Mouse (Mus musculus) ovary, adult 2 months (tissue): ENCODE measurements around the gene Sult1c2. TPM values are rescaled to one million over a fixed set of nuclear protein-coding genes. Genes with fewer than 3 reads are reported as not detected.

Experiments used
- polyA plus RNA-seq: library from polyadenylated mRNA; depleted of rRNA; stranded (reverse); fragments of >200 nt; gene quantifications from 2 replicates; pipeline ENCODE4 v1.2.3, GENCODE M21; 2012; rRNA removed

The Sult1c2 gene
- 0.08 and 0.28 TPM in 2 replicates for polyA plus RNA-seq

GRCm38 (mm10) chr17:53846206-53846605 is at the start of gene Sult1c2:
Gene Sult1c2, minus strand, starts transcription at chr17:53846339.

Other genes starting within 250 kb of the Sult1c2 start
- gene Sgo1, start 157.0 kb downstream of the Sult1c2 start, polyA plus RNA-seq: 0.64 and 0.74 TPM in 2 replicates
- gene Sult1c1, start 144.3 kb upstream of the Sult1c2 start, polyA plus RNA-seq: not detected in 2 replicates